Mouse (Mus musculus) heart, embryonic 13.5 days (tissue): ENCODE data around the gene Nfib. TPM values are rescaled to one million over a fixed set of nuclear protein-coding genes. Genes with fewer than 3 reads are reported as not detected.

Experiments used
- ATAC-seq: fragments of 200-750 bp; cut with Nextera tagmentation; 2 replicates; pipeline ENCODE4 v1.8.0; 2017; ENCODE audit warnings: moderate TSS enrichment; ENCODE audit not compliant: insufficient number of reproducible peaks, low FRiP score, low TSS enrichment; ENCODE audit errors: extremely low read depth
- H3K27ac ChIP-seq: fragments of 300-500 bp; sonication (generic); replicated peaks from 2 replicates; pipeline ENCODE4 v1.5.1; 2015; ENCODE audit warnings: moderate library complexity, mild to moderate bottlenecking, inconsistent platforms
- H3K27me3 ChIP-seq: fragments of 300-500 bp; sonication (generic); replicated peaks from 2 replicates; pipeline ENCODE4 v1.6.1; 2015; ENCODE audit warnings: mild to moderate bottlenecking, inconsistent platforms
- H3K36me3 ChIP-seq: fragments of 300-500 bp; sonication (generic); 2 replicates; pipeline ENCODE4 v1.6.1; 2015; ENCODE audit warnings: mild to moderate bottlenecking, inconsistent platforms
- H3K4me1 ChIP-seq: fragments of 300-500 bp; sonication (generic); 2 replicates; pipeline ENCODE4 v1.6.1; 2015; ENCODE audit warnings: inconsistent platforms
- H3K4me2 ChIP-seq: fragments of 300-500 bp; sonication (generic); 2 replicates; pipeline ENCODE4 v1.6.1; 2015; ENCODE audit warnings: inconsistent platforms, mild to moderate bottlenecking, moderate library complexity
- H3K4me3 ChIP-seq: fragments of 300-500 bp; sonication (generic); 2 replicates; pipeline ENCODE4 v1.5.1; 2015; ENCODE audit warnings: moderate library complexity, mild to moderate bottlenecking, inconsistent platforms
- H3K9ac ChIP-seq: fragments of 300-500 bp; sonication (generic); 2 replicates; pipeline ENCODE4 v1.6.1; 2015; ENCODE audit warnings: inconsistent platforms, mild to moderate bottlenecking, moderate library complexity
- H3K9me3 ChIP-seq: fragments of 300-500 bp; sonication (generic); 2 replicates; pipeline ENCODE4 v1.6.1; 2016; ENCODE audit warnings: inconsistent platforms
- WGBS: fragments of 180-500 bp; shearing (Covaris S2); methylation state at CpG from one replicate; pipeline ENCODE4 v1.1.7; 2015; ENCODE audit warnings: mixed read lengths; 5-methylcytosine and 5-hydroxymethylcytosine counted together
- polyA plus RNA-seq: library from polyadenylated mRNA; unstranded; fragments of >200 nt; fragmentation: Nextera tagmentation; extraction: Ambion mirVana; gene quantifications from 2 replicates; pipeline ENCODE4 v1.2.1, GENCODE M21; 2015

Nfib gene
- polyA plus RNA-seq, 1 experiment from 2014 or later = 53.0 TPM

GRCm38 (mm10) chr4:82509166-82509767, 196.3 kb downstream of the Nfib start:
- peak overlapping the region; percentile 100 for H3K9ac ChIP-seq
- 38% methylated on average over 2 of the region's 2 CpGs for WGBS
- no peak for ATAC-seq
- H3K4me3 ChIP-seq = peak overlapping the region; percentile 100
- H3K4me2 ChIP-seq = peak overlapping the region; percentile 95
- H3K36me3 ChIP-seq = no peaks in the 10 kb centered on the region
- H3K27me3 ChIP-seq = no peaks in the 10 kb centered on the region
- H3K27ac ChIP-seq = peak overlapping the region; percentile 100
- H3K9me3 ChIP-seq = no peaks in the 10 kb centered on the region
- peaks cover 42% of the 10 kb centered on the region for H3K4me1 ChIP-seq

GRCm38 (mm10) chr4:82508281-82508687, 197.3 kb downstream of the Nfib start:
- Histone ChIP-seq H3K9me3 (no peaks in the 10 kb centered on the region), H3K4me2 (peak overlapping the region; percentile 95), H3K9ac (peak overlapping the region; percentile 100), H3K36me3 (no peaks in the 10 kb centered on the region), H3K27ac (peak overlapping the region; percentile 100), H3K4me3 (peak overlapping the region; percentile 100), H3K27me3 (no peaks in the 10 kb centered on the region), H3K4me1 (peaks cover 40% of the 10 kb centered on the region)
- WGBS = 10% methylated on average over 7 of the region's 7 CpGs
- ATAC-seq = no peak

GRCm38 (mm10) chr4:82507541-82508280, 197.8 kb downstream of the Nfib start:
- Histone ChIP-seq H3K4me3 (peak overlapping the region; percentile 100), H3K27ac (peak overlapping the region; percentile 100), H3K9me3 (no peaks in the 10 kb centered on the region), H3K4me2 (peak overlapping the region; percentile 95), H3K27me3 (no peaks in the 10 kb centered on the region), H3K36me3 (no peaks in the 10 kb centered on the region), H3K9ac (peak overlapping the region; percentile 100), H3K4me1 (peaks cover 40% of the 10 kb centered on the region)
- no peak for ATAC-seq
- WGBS = 6% methylated on average over 15 of the region's 15 CpGs

- Histone ChIP-seq H3K27me3 (no peaks in the 10 kb centered on the region), H3K9ac (peak overlapping the region; percentile 100), H3K27ac (peak overlapping the region; percentile 100), H3K4me3 (peak overlapping the region; percentile 100), H3K9me3 (no peaks in the 10 kb centered on the region), H3K4me1 (peaks cover 37% of the 10 kb centered on the region), H3K4me2 (peak overlapping the region; percentile 95), H3K36me3 (no peaks in the 10 kb centered on the region)
- WGBS = 1% methylated on average over 30 of the region's 30 CpGs
- ATAC-seq = peak; percentile 16; the same call in 1 of the 2 replicates
These were observed 198.7 kb downstream of the Nfib start for GRCm38 (mm10) chr4:82506731-82507331.

- H3K27me3 ChIP-seq = no peaks in the 10 kb centered on the region
- no peaks in the 10 kb centered on the region for H3K9me3 ChIP-seq
- peak overlapping the region; percentile 95 for H3K4me2 ChIP-seq
- peak overlapping the region; percentile 100 for H3K27ac ChIP-seq
- H3K9ac ChIP-seq = peak overlapping the region; percentile 100
- H3K4me3 ChIP-seq = peak overlapping the region; percentile 100
- no peaks in the 10 kb centered on the region for H3K36me3 ChIP-seq
- H3K4me1 ChIP-seq = peaks cover 42% of the 10 kb centered on the region
- ATAC-seq = peak; percentile 66
- WGBS = under 1% methylated on average over 54 of the region's 81 CpGs
These were observed 199.3 kb downstream of the Nfib start for GRCm38 (mm10) chr4:82506081-82506730.

- WGBS = under 1% methylated on average over 54 of the region's 72 CpGs
- H3K27me3 ChIP-seq = no peaks in the 10 kb centered on the region
- peaks cover 42% of the 10 kb centered on the region for H3K4me1 ChIP-seq
- no peaks in the 10 kb centered on the region for H3K36me3 ChIP-seq
- H3K27ac ChIP-seq = peak overlapping the region; percentile 100
- H3K9me3 ChIP-seq = no peaks in the 10 kb centered on the region
- H3K9ac ChIP-seq = peak overlapping the region; percentile 100
- ATAC-seq = peak; percentile 44; the same call in 1 of the 2 replicates
- H3K4me3 ChIP-seq = peak overlapping the region; percentile 100
- H3K4me2 ChIP-seq = peak overlapping the region; percentile 95
These were observed 200.2 kb downstream of the Nfib start for GRCm38 (mm10) chr4:82505121-82506031.

- Histone ChIP-seq H3K27ac (peak overlapping the region; percentile 100), H3K4me3 (peak overlapping the region; percentile 100), H3K4me2 (peak overlapping the region; percentile 95), H3K9ac (peak overlapping the region; percentile 100), H3K27me3 (no peaks in the 10 kb centered on the region), H3K4me1 (peaks cover 43% of the 10 kb centered on the region), H3K36me3 (no peaks in the 10 kb centered on the region), H3K9me3 (no peaks in the 10 kb centered on the region)
- under 1% methylated on average over 62 of the region's 62 CpGs for WGBS
- ATAC-seq = no peak
These were observed 201.0 kb downstream of the Nfib start for GRCm38 (mm10) chr4:82504284-82505120.

GRCm38 (mm10) chr4:82504015-82504283, 201.6 kb downstream of the Nfib start:
- H3K36me3 ChIP-seq = 0 out of 2 replicates have a peak, but pooled peaks cover 2% of the 10 kb centered on the region
- ATAC-seq = no peak
- H3K9me3 ChIP-seq = no peaks in the 10 kb centered on the region
- peaks cover 43% of the 10 kb centered on the region for H3K4me1 ChIP-seq
- H3K27ac ChIP-seq = peak overlapping the region; percentile 100
- peak overlapping the region; percentile 100 for H3K9ac ChIP-seq
- H3K4me3 ChIP-seq = peak overlapping the region; percentile 100
- WGBS = under 1% methylated on average over 10 of the region's 10 CpGs
- H3K27me3 ChIP-seq = no peaks in the 10 kb centered on the region
- peak overlapping the region; percentile 95 for H3K4me2 ChIP-seq

GRCm38 (mm10) chr4:82503274-82504014, 202.1 kb downstream of the Nfib start:
- Histone ChIP-seq H3K27me3 (no peaks in the 10 kb centered on the region), H3K9ac (peak overlapping the region; percentile 100), H3K9me3 (no peaks in the 10 kb centered on the region), H3K27ac (peak overlapping the region; percentile 100), H3K4me1 (peaks cover 42% of the 10 kb centered on the region), H3K4me2 (peak overlapping the region; percentile 95), H3K4me3 (peak overlapping the region; percentile 100), H3K36me3 (peaks cover 5% of the 10 kb centered on the region)
- ATAC-seq = no peak
- 8% methylated on average over 8 of the region's 8 CpGs for WGBS
